In genomic region chr5:31092231-31092975, GRCm38 (mm10) we compare ENCODE assay signal across 9 mouse cellular contexts. TPM values are rescaled to one million over a fixed set of nuclear protein-coding genes. Genes with fewer than 3 reads are reported as not detected.
DNase-seq lines count a peak whose midpoint lies in the region; ATAC-seq and TF ChIP-seq lines count a peak whose summit lies in the region.
"Had no signal": no experiment of that assay in that cellular context is flagged by ENCODE, and none has a peak within 500 bp of the region (broad histone marks: within the 10 kb centered on the region; RNA-seq: fewer than 3 reads in every experiment).

No protein-coding gene starts in this region.

- no peak for TF ChIP-seq CTCF in liver, adult 2 months (IDR thresholded peaks at IDR 0.05; ENCODE audit: low read depth, low read length)

- no peaks in the 10 kb centered on the region for H3K79me2 ChIP-seq in liver, adult 2 months (ENCODE audit: control insufficient read depth, insufficient read depth, low read length)

- H3K27ac ChIP-seq in liver, adult 2 months (replicated peaks; ENCODE audit: insufficient read depth, low read depth, low read length): no peak overlapping the region
- no peak overlapping the region for H3K27ac ChIP-seq in forebrain, embryonic 15.5 days (replicated peaks)
- H3K27ac ChIP-seq in limb, embryonic 13.5 days: no peak overlapping the region

- no peak for ATAC-seq in forebrain, embryonic 15.5 days (replicated peaks)
- no peak for ATAC-seq in limb, embryonic 13.5 days (ENCODE audit: low FRiP score, low read depth)

- peak overlapping the region; percentile 49 for H3K4me2 ChIP-seq in forebrain, embryonic 15.5 days (replicated peaks)
- H3K4me2 ChIP-seq in limb, embryonic 13.5 days (replicated peaks): peak overlapping the region; percentile 79

- H3K36me3 ChIP-seq in liver, adult 2 months (ENCODE audit: control insufficient read depth, insufficient read depth, low read length): no peaks in the 10 kb centered on the region
- no peaks in the 10 kb centered on the region for H3K36me3 ChIP-seq in forebrain, embryonic 15.5 days
- H3K36me3 ChIP-seq in limb, embryonic 13.5 days: no peaks in the 10 kb centered on the region

- peak overlapping the region; percentile 59; the same call in 1 of the 2 replicates for H3K4me3 ChIP-seq in liver, adult 2 months (ENCODE audit: insufficient read depth, low read depth, low read length)
- peak overlapping the region; percentile 34 for H3K4me3 ChIP-seq in forebrain, embryonic 15.5 days
- peak overlapping the region; percentile 48 for H3K4me3 ChIP-seq in limb, embryonic 13.5 days

- TF ChIP-seq POLR2A in liver, adult 2 months (IDR thresholded peaks at IDR 0.05; ENCODE audit: extremely low read depth, insufficient read depth, low read length): no peak

- WGBS in liver, adult 2 months: 15% methylated on average over 36 of the region's 53 CpGs
- 2% methylated on average over 42 of the region's 53 CpGs for WGBS in forebrain, embryonic 15.5 days
- 1% methylated on average over 44 of the region's 53 CpGs for WGBS in limb, embryonic 13.5 days

- H3K27me3 ChIP-seq in liver, adult 2 months (ENCODE audit: control insufficient read depth, insufficient read depth, low read length): peaks cover 11% of the 10 kb centered on the region
- H3K27me3 ChIP-seq in forebrain, embryonic 15.5 days: peaks cover 80% of the 10 kb centered on the region
- peaks cover 100% of the 10 kb centered on the region for H3K27me3 ChIP-seq in limb, embryonic 13.5 days

- no peak for DNase-seq in liver, adult 2 months (ENCODE audit: extremely low read depth, low read depth, low spot score)
- no peak for DNase-seq in liver
- peak; percentile 15 for DNase-seq in retina, postnatal 1 day
- no peak for DNase-seq in c-Kit-positive CD71-positive TER-119-positive erythroid progenitor cells, embryonic 14.5 days (ENCODE audit: low spot score)
- DNase-seq in thymus, postnatal 4 days: no peak
- no peak for DNase-seq in lung, postnatal 25 days (ENCODE audit: low spot score)

- no peaks in the 10 kb centered on the region for H3K9me3 ChIP-seq in forebrain, embryonic 15.5 days
- H3K9me3 ChIP-seq in limb, embryonic 13.5 days: no peaks in the 10 kb centered on the region

- H3K4me1 ChIP-seq in liver, adult 2 months (ENCODE audit: control insufficient read depth, insufficient read depth, low read length): peaks cover 10% of the 10 kb centered on the region
- peaks cover 36% of the 10 kb centered on the region for H3K4me1 ChIP-seq in forebrain, embryonic 15.5 days
- H3K4me1 ChIP-seq in limb, embryonic 13.5 days: peaks cover 34% of the 10 kb centered on the region

- H3K9ac ChIP-seq in liver, adult 2 months (ENCODE audit: low read depth, low read length): peak overlapping the region; percentile 59
- peak overlapping the region; percentile 39 for H3K9ac ChIP-seq in forebrain, embryonic 15.5 days (replicated peaks)
- peak overlapping the region; percentile 63 for H3K9ac ChIP-seq in limb, embryonic 13.5 days

RNA-seq across cellular contexts. Expression of gene Dnajc5g, which starts 13.7 kb away (rescaled TPM):
- not detected in 2 replicates for total RNA-seq in liver, adult 2 months (2014; rRNA removed)
- not detected in 2 replicates for polyA plus RNA-seq in liver, adult 2 months (2012; rRNA removed)
- polyA plus RNA-seq in forebrain, embryonic 15.5 days (2015; fragmentation: Nextera tagmentation; extraction: Ambion mirVana): not detected in 2 replicates
- not detected in 2 replicates for polyA plus RNA-seq in limb, embryonic 13.5 days (2015; fragmentation: Nextera tagmentation; extraction: Ambion mirVana)
- polyA plus RNA-seq: large intestine, adult 2 months had no signal

RNA-seq across cellular contexts. Expression of gene Slc30a3, which starts 15.6 kb away (rescaled TPM):
- total RNA-seq in liver, adult 2 months (2014; rRNA removed): 0.37 and 0.60 TPM in 2 replicates
- 0.37 and 0.97 TPM in 2 replicates for polyA plus RNA-seq in liver, adult 2 months (2012; rRNA removed)
- polyA plus RNA-seq in forebrain, embryonic 15.5 days (2015; fragmentation: Nextera tagmentation; extraction: Ambion mirVana): 1.5 and 2.2 TPM in 2 replicates
- polyA plus RNA-seq in limb, embryonic 13.5 days (2015; fragmentation: Nextera tagmentation; extraction: Ambion mirVana): 0.38 and 0.57 TPM in 2 replicates

RNA-seq across cellular contexts. Expression of gene Trim54, which starts 24.1 kb away (rescaled TPM):
- total RNA-seq in liver, adult 2 months (2014; rRNA removed): 0.28 TPM in 1 of 2 replicates, not detected in the other
- not detected in 2 replicates for polyA plus RNA-seq in liver, adult 2 months (2012; rRNA removed)
- not detected in 2 replicates for polyA plus RNA-seq in forebrain, embryonic 15.5 days (2015; fragmentation: Nextera tagmentation; extraction: Ambion mirVana)
- polyA plus RNA-seq in limb, embryonic 13.5 days (2015; fragmentation: Nextera tagmentation; extraction: Ambion mirVana): 7.2 and 8.1 TPM in 2 replicates

RNA-seq across cellular contexts. Expression of gene Cad, which starts 37.8 kb away (rescaled TPM):
- total RNA-seq in liver, adult 2 months (2014; rRNA removed): 10.7 and 11.8 TPM in 2 replicates
- 8.4 and 12.7 TPM in 2 replicates for polyA plus RNA-seq in liver, adult 2 months (2012; rRNA removed)
- polyA plus RNA-seq in forebrain, embryonic 15.5 days (2015; fragmentation: Nextera tagmentation; extraction: Ambion mirVana): 17.6 and 19.8 TPM in 2 replicates
- 30.0 and 33.7 TPM in 2 replicates for polyA plus RNA-seq in limb, embryonic 13.5 days (2015; fragmentation: Nextera tagmentation; extraction: Ambion mirVana)

RNA-seq across cellular contexts. Expression of gene Slc5a6, which starts 43.7 kb away (rescaled TPM):
- total RNA-seq in liver, adult 2 months (2014; rRNA removed): 6.1 and 6.7 TPM in 2 replicates
- 15.5 and 16.2 TPM in 2 replicates for polyA plus RNA-seq in liver, adult 2 months (2012; rRNA removed)
- polyA plus RNA-seq in forebrain, embryonic 15.5 days (2015; fragmentation: Nextera tagmentation; extraction: Ambion mirVana): 13.6 and 16.0 TPM in 2 replicates
- 13.4 and 14.1 TPM in 2 replicates for polyA plus RNA-seq in limb, embryonic 13.5 days (2015; fragmentation: Nextera tagmentation; extraction: Ambion mirVana)
